Mouse (Mus musculus) embryonic facial prominence, embryonic 10.5 days (tissue): Measurements from ENCODE around the gene Fbxo34. TPM values are rescaled to one million over a fixed set of nuclear protein-coding genes. Genes with fewer than 3 reads are reported as not detected.

Source experiments
- DNase-seq: peaks from one replicate; pipeline ENCODE4 v3.0.0-alpha.2; 2017; ENCODE audit warnings: low spot score
- H3K27ac ChIP-seq: fragments of 300-500 bp; sonication (generic); replicated peaks from 2 replicates; pipeline ENCODE4 v1.5.1; 2016; ENCODE audit warnings: mild to moderate bottlenecking
- H3K27me3 ChIP-seq: fragments of 300-500 bp; sonication (generic); replicated peaks from 2 replicates; pipeline ENCODE4 v1.6.1; 2016; ENCODE audit warnings: low read depth, mild to moderate bottlenecking; ENCODE audit not compliant: poor library complexity, severe bottlenecking
- H3K36me3 ChIP-seq: fragments of 300-500 bp; sonication (generic); replicated peaks from 2 replicates; pipeline ENCODE4 v1.6.1; 2016; ENCODE audit warnings: mild to moderate bottlenecking, moderate library complexity
- H3K4me1 ChIP-seq: fragments of 300-500 bp; sonication (generic); 2 replicates; pipeline ENCODE4 v1.6.1; 2016
- H3K4me3 ChIP-seq: fragments of 300-500 bp; sonication (generic); 2 replicates; pipeline ENCODE4 v1.5.1; 2016; ENCODE audit warnings: mild to moderate bottlenecking, moderate library complexity
- H3K9me3 ChIP-seq: fragments of 300-500 bp; sonication (generic); 2 replicates; pipeline ENCODE4 v1.6.1; 2016; ENCODE audit warnings: mild to moderate bottlenecking
- WGBS: fragments of 180-500 bp; shearing (Covaris S2); methylation state at CpG from one replicate; pipeline ENCODE4 v1.1.7; 2016; 5-methylcytosine and 5-hydroxymethylcytosine counted together
- polyA plus RNA-seq: library from polyadenylated mRNA; unstranded; fragments of >200 nt; fragmentation: Nextera tagmentation; extraction: Ambion mirVana; gene quantifications from 2 replicates; pipeline ENCODE4 v1.2.1, GENCODE M21; 2016

Fbxo34 gene
- polyA plus RNA-seq, 1 experiment from 2014 or later = 23.4 TPM

GRCm38 (mm10) chr14:47504036-47504435 is 53.8 kb downstream of the Fbxo34 start:
- no peak for DNase-seq
- Histone ChIP-seq H3K27me3 (no peaks in the 10 kb centered on the region), H3K4me3 (no peak overlapping the region), H3K36me3 (peaks cover 26% of the 10 kb centered on the region), H3K9me3 (no peaks in the 10 kb centered on the region), H3K4me1 (no peaks in the 10 kb centered on the region), H3K27ac (no peak overlapping the region)
- 94% methylated on average over 3 of the region's 3 CpGs for WGBS

DNA sequence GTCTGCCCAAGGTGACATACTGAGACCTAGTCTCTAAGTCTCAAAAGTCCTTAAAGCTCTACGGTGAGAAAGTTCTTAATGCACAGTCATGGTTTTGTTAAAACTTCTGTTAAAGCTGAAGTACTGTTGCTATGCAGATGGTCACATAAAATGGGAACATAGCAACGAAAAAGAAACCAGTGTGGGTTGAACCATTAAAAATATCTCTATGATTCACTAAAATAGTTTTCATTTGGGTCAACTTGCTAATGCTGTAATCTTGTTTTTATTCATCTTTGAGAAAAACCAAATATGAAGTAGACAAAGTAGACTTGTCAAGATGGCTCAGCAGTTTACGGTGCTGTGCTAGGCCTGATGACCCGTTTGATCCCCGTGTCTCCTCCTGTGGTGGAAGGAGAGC is 56.5 kb downstream of the Fbxo34 start:
- Histone ChIP-seq H3K9me3 (no peaks in the 10 kb centered on the region), H3K4me3 (no peak overlapping the region), H3K27me3 (no peaks in the 10 kb centered on the region), H3K36me3 (peaks cover 26% of the 10 kb centered on the region), H3K4me1 (no peaks in the 10 kb centered on the region), H3K27ac (no peak overlapping the region)
- 93% methylated on average over 5 of the region's 5 CpGs for WGBS
- no peak for DNase-seq

DNA sequence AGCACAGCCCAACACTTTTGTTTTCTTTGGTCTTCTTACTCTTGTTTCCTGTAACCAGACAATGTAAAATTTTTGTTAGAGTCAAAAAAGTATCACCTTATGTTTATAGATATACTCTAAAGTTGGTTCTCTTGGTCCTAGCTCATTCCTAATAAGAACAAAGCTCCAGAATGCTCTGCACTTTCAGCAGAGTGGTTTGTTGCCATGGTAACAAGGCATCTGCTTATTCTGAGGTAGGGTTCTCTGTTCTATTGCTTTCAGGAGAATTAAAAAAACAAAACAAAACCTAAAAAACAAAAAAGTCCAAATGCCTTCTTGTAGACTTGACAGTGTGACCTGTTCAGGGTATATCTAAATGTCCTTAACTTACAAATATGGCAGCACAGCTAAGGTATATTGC is 57.8 kb downstream of the Fbxo34 start:
- no peaks in the 10 kb centered on the region for H3K9me3 ChIP-seq
- H3K4me1 ChIP-seq = no peaks in the 10 kb centered on the region
- no peaks in the 10 kb centered on the region for H3K27me3 ChIP-seq
- DNase-seq = no peak
- H3K27ac ChIP-seq = no peak overlapping the region
- H3K36me3 ChIP-seq = peaks cover 26% of the 10 kb centered on the region
- H3K4me3 ChIP-seq = no peak overlapping the region

- Histone ChIP-seq H3K27me3 (no peaks in the 10 kb centered on the region), H3K36me3 (peaks cover 12% of the 10 kb centered on the region)
Observed at GRCm38 (mm10) chr14:47510244-47510643, 60.0 kb downstream of the Fbxo34 start.

GRCm38 (mm10) chr14:47513606-47514005 is 63.4 kb downstream of the Fbxo34 start:
- H3K4me3 ChIP-seq = no peak overlapping the region
- DNase-seq = no peak
- peaks cover 4% of the 10 kb centered on the region; the same call in 1 of the 2 replicates for H3K4me1 ChIP-seq
- WGBS = 97% methylated on average over 3 of the region's 3 CpGs
- no peaks in the 10 kb centered on the region for H3K9me3 ChIP-seq
- H3K27ac ChIP-seq = no peak overlapping the region
- no peaks in the 10 kb centered on the region for H3K27me3 ChIP-seq
- H3K36me3 ChIP-seq = no peaks in the 10 kb centered on the region

More at GRCm38 (mm10) chr14:47510244-47510643, 60.0 kb downstream of the Fbxo34 start:
- DNase-seq = no peak
- no peak overlapping the region for H3K27ac ChIP-seq
- 91% methylated on average over 4 of the region's 4 CpGs for WGBS
- peaks cover 3% of the 10 kb centered on the region; the same call in 1 of the 2 replicates for H3K4me1 ChIP-seq
- no peaks in the 10 kb centered on the region for H3K9me3 ChIP-seq
- H3K4me3 ChIP-seq = no peak overlapping the region

GRCm38 (mm10) chr14:47514816-47515453 is 64.7 kb downstream of the Fbxo34 start:
- Histone ChIP-seq H3K4me3 (no peak overlapping the region), H3K27me3 (no peaks in the 10 kb centered on the region), H3K9me3 (no peaks in the 10 kb centered on the region), H3K4me1 (peaks cover 4% of the 10 kb centered on the region; the same call in 1 of the 2 replicates), H3K36me3 (no peaks in the 10 kb centered on the region), H3K27ac (no peak overlapping the region)
- DNase-seq = no peak
- WGBS = 68% methylated on average over 7 of the region's 7 CpGs

DNA sequence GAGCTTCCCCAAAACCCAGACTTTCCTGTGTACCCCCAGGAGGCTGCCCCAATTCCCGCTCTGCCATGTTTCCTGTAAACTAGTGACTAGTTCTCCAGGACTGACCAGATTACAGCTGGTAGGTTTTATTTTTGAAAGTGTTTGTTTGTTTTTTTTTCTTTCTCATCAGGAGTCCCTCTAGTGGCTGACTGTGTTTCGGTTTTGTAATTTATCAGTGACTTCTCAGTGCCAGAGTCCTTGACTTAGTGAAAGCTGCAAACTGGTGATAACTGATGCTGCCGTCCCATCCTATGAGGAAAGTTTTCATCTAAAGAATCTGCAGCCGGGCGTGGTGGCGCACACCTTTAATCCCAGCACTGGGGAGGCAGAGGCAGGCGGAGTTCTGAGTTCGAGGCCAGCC is 65.4 kb downstream of the Fbxo34 start:
- H3K9me3 ChIP-seq = no peaks in the 10 kb centered on the region
- DNase-seq = no peak
- no peak overlapping the region for H3K4me3 ChIP-seq
- no peaks in the 10 kb centered on the region for H3K27me3 ChIP-seq
- no peak overlapping the region for H3K27ac ChIP-seq
- H3K4me1 ChIP-seq = peaks cover 4% of the 10 kb centered on the region; the same call in 1 of the 2 replicates
- WGBS = 91% methylated on average over 8 of the region's 8 CpGs
- H3K36me3 ChIP-seq = no peaks in the 10 kb centered on the region

DNA sequence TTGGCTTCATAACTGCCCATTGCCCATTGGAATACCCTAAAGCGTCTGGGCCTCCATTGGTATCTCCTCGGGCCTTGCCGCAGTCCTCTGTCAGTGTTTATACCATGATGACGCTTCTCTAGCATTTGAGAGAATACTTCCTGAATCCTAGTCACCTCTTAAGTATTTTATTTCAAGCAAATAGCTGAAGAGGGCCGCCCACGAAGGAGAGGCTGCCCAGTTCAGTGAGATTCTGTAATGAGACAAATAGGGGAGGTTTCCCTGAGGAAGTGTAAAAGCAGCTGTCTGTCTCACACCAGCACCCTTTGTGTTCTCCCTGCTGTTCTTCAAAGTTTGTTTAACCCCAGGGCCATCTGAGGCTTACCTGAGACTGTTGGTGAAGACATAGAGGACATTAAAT is 66.5 kb downstream of the Fbxo34 start:
- H3K9me3 ChIP-seq = no peaks in the 10 kb centered on the region
- H3K4me1 ChIP-seq = peaks cover 4% of the 10 kb centered on the region; the same call in 1 of the 2 replicates
- no peaks in the 10 kb centered on the region for H3K36me3 ChIP-seq
- no peak for DNase-seq
- WGBS = 88% methylated on average over 6 of the region's 6 CpGs
- H3K4me3 ChIP-seq = no peak overlapping the region
- no peak overlapping the region for H3K27ac ChIP-seq
- no peaks in the 10 kb centered on the region for H3K27me3 ChIP-seq

- no peaks in the 10 kb centered on the region for H3K9me3 ChIP-seq
- H3K36me3 ChIP-seq = no peaks in the 10 kb centered on the region
- no peak overlapping the region for H3K27ac ChIP-seq
- DNase-seq = no peak
- 96% methylated on average over 6 of the region's 6 CpGs for WGBS
- no peaks in the 10 kb centered on the region for H3K27me3 ChIP-seq
- H3K4me1 ChIP-seq = peaks cover 4% of the 10 kb centered on the region; the same call in 1 of the 2 replicates
- H3K4me3 ChIP-seq = no peak overlapping the region
Observed at GRCm38 (mm10) chr14:47518619-47519018, 68.4 kb downstream of the Fbxo34 start.

GRCm38 (mm10) chr14:47520751-47521449 is 70.7 kb downstream of the Fbxo34 start:
- Histone ChIP-seq H3K27me3 (no peaks in the 10 kb centered on the region), H3K4me1 (no peaks in the 10 kb centered on the region), H3K36me3 (no peaks in the 10 kb centered on the region), H3K27ac (no peak overlapping the region), H3K9me3 (no peaks in the 10 kb centered on the region), H3K4me3 (no peak overlapping the region)
- 87% methylated on average over 13 of the region's 13 CpGs for WGBS
- no peak for DNase-seq

GRCm38 (mm10) chr14:47521609-47522008 is 71.4 kb downstream of the Fbxo34 start:
- no peaks in the 10 kb centered on the region for H3K4me1 ChIP-seq
- no peaks in the 10 kb centered on the region for H3K36me3 ChIP-seq
- H3K9me3 ChIP-seq = no peaks in the 10 kb centered on the region
- H3K4me3 ChIP-seq = no peak overlapping the region
- H3K27me3 ChIP-seq = no peaks in the 10 kb centered on the region
- no peak overlapping the region for H3K27ac ChIP-seq
- no peak for DNase-seq
- WGBS = 88% methylated on average over 1 of the region's 1 CpGs

DNA sequence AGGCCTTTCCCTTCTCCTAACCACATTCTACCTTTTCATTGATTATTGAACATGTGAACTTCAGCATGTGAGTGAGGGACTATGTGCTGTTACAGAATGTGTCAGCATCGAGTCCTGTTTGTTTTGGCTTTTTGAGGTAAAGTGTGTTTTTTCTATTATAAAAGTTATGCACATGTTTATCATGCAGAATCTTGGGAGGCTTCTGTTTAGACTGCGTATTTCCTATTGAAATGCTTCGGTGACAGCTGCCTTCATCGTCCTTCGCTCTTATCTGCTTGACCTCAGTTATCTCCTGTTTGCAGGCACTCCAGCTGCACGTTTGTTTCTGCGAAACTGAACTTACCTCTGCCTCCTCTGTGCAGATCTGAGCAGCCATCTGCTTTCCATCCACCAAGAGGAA is 72.1 kb downstream of the Fbxo34 start:
- no peak overlapping the region for H3K4me3 ChIP-seq
- no peak for DNase-seq
- WGBS = 89% methylated on average over 7 of the region's 7 CpGs
- no peak overlapping the region for H3K27ac ChIP-seq
- H3K9me3 ChIP-seq = no peaks in the 10 kb centered on the region
- H3K4me1 ChIP-seq = no peaks in the 10 kb centered on the region
- H3K36me3 ChIP-seq = no peaks in the 10 kb centered on the region
- no peaks in the 10 kb centered on the region for H3K27me3 ChIP-seq

GRCm38 (mm10) chr14:47525374-47525773 is 75.2 kb downstream of the Fbxo34 start:
- Histone ChIP-seq H3K27me3 (no peaks in the 10 kb centered on the region), H3K4me3 (no peak overlapping the region), H3K36me3 (peaks cover 12% of the 10 kb centered on the region), H3K4me1 (no peaks in the 10 kb centered on the region), H3K9me3 (no peaks in the 10 kb centered on the region), H3K27ac (no peak overlapping the region)
- DNase-seq = no peak
- 82% methylated on average over 8 of the region's 8 CpGs for WGBS
